Mouse (Mus musculus) intestine, embryonic 15.5 days (tissue): ENCODE results near the gene Sgsm2. TPM values are rescaled to one million over a fixed set of nuclear protein-coding genes. Genes with fewer than 3 reads are reported as not detected.

Experiments
- ATAC-seq: fragments of 200-750 bp; cut with Nextera tagmentation; 2 replicates; pipeline ENCODE4 v1.8.0; 2017; ENCODE audit warnings: moderate TSS enrichment, moderate library complexity
- H3K27ac ChIP-seq: fragments of 300-500 bp; sonication (generic); 2 replicates; pipeline ENCODE4 v1.5.1; 2015; ENCODE audit warnings: mild to moderate bottlenecking, inconsistent platforms
- H3K27me3 ChIP-seq: fragments of 300-500 bp; sonication (generic); replicated peaks from 2 replicates; pipeline ENCODE4 v1.6.1; 2015; ENCODE audit warnings: inconsistent platforms
- H3K36me3 ChIP-seq: fragments of 300-500 bp; sonication (generic); 2 replicates; pipeline ENCODE4 v1.6.1; 2015; ENCODE audit warnings: inconsistent platforms
- H3K4me1 ChIP-seq: fragments of 300-500 bp; sonication (generic); replicated peaks from 2 replicates; pipeline ENCODE4 v1.6.1; 2015; ENCODE audit warnings: inconsistent platforms
- H3K4me2 ChIP-seq: fragments of 300-500 bp; sonication (generic); replicated peaks from 2 replicates; pipeline ENCODE4 v1.6.1; 2015; ENCODE audit warnings: mild to moderate bottlenecking, inconsistent platforms
- H3K4me3 ChIP-seq: fragments of 300-500 bp; sonication (generic); replicated peaks from 2 replicates; pipeline ENCODE4 v1.5.1; 2015; ENCODE audit warnings: inconsistent platforms
- H3K9ac ChIP-seq: fragments of 300-500 bp; sonication (generic); 2 replicates; pipeline ENCODE4 v1.6.1; 2015; ENCODE audit warnings: inconsistent platforms
- H3K9me3 ChIP-seq: fragments of 300-500 bp; sonication (generic); 2 replicates; pipeline ENCODE4 v1.6.1; 2016; ENCODE audit warnings: inconsistent platforms
- WGBS: fragments of 180-500 bp; shearing (Covaris S2); methylation state at CpG from one replicate; pipeline ENCODE4 v1.1.7; 2015; 5-methylcytosine and 5-hydroxymethylcytosine counted together
- polyA plus RNA-seq: library from polyadenylated mRNA; unstranded; fragments of >200 nt; fragmentation: Nextera tagmentation; extraction: Ambion mirVana; gene quantifications from 2 replicates; pipeline ENCODE4 v1.2.1, GENCODE M21; 2015

Sgsm2 gene
- polyA plus RNA-seq, 1 experiment from 2014 or later: 5.1 TPM

DNA sequence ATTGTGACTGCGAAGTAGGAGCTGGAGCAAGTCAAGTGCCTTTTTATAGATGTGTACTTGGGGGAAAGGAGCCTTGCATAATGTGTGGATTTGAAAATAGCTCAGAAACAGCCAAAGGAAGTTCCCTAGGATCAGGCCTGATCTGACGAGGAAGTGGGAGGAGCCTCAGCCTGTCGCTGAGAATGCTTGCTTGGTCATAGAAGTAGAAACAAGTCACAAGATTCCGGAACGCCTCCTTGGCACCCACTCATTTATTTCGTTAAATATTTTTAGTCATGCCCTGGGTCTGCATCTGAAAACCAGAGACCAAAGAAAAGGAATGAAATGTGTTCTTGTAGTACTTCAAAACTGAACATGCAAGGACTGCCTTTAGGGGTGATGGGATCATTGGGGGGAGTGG lies 57.9 kb downstream of the Sgsm2 start:
- H3K9ac ChIP-seq: 0 out of 2 replicates have a peak overlapping the region, but pooled peaks have one; percentile 55

DNA sequence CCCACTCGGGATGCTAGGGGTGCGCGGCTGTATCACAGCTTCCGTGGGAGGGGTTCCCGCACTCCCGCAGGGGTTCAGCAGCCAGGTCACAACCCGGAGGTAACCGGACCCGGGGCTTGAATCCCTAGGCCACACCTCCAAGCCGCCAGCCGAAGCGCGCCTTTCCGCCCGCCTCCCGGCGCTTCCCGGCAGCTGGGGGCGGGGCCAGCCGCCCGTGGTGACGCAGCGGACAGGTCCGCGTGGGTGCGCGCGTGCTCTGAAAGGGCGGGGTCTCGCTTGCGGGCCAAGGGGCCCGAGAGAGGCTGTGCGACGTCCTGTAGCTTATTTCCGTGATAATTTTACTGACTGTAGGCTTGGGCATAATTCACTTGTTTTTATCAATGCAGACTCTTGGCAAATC lies 58.4 kb downstream of the Sgsm2 start:
- Histone ChIP-seq H3K4me2 (peak overlapping the region; percentile 90), H3K4me3 (peak overlapping the region; percentile 54), H3K4me1 (peaks cover 39% of the 10 kb centered on the region), H3K27me3 (no peaks in the 10 kb centered on the region), H3K9ac (peak overlapping the region; percentile 55), H3K36me3 (0 out of 2 replicates have a peak, but pooled peaks cover 7% of the 10 kb centered on the region), H3K9me3 (no peaks in the 10 kb centered on the region), H3K27ac (peak overlapping the region; percentile 96)
- WGBS: under 1% methylated on average over 34 of the region's 35 CpGs
- ATAC-seq: peak; percentile 79

More for the DNA sequence above, 57.9 kb downstream of the Sgsm2 start:
- 40% methylated on average over 6 of the region's 6 CpGs for WGBS
- H3K4me1 ChIP-seq: peaks cover 36% of the 10 kb centered on the region
- H3K27me3 ChIP-seq: no peaks in the 10 kb centered on the region
- no peak for ATAC-seq
- H3K4me3 ChIP-seq: peak overlapping the region; percentile 54
- peak overlapping the region; percentile 90 for H3K4me2 ChIP-seq
- 0 out of 2 replicates have a peak, but pooled peaks cover 7% of the 10 kb centered on the region for H3K36me3 ChIP-seq
- H3K9me3 ChIP-seq: no peaks in the 10 kb centered on the region
- peak overlapping the region; percentile 96 for H3K27ac ChIP-seq

DNA sequence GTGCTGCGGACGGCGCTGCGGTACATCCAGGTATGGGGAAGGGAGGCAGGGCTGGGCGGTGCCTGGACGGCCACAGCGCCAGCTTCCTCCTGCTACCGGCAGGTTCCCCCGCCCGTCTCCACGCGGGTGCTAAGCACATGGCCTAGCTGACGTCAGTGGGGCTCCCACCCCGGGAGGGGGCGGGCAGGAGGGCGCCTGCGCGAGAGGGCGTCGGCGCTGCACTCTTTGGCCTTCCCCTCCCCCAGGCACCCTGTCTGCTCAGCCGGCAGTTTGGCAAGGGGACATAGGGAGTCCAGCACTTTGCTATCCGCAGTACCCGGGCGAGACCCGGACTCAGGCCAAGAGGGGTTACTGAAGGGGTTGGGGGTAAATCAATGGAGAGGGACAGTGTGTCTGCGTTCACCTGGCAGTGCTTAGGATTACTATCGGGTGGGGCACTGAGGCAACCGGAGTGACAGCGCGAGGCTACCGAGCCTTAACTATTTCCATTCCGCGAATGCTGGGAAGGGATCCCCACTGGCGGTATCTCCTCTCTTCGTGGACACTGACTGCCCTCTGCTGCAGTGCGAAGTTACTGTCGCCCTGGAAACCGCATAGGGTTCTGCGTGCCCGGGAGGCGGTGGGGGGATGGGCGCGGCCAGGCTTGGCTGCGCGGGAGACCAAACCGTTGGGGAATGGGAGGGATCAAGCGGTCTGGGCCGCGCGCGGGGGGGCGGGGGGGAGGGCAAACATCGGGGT lies 59.0 kb downstream of the Sgsm2 start:
- H3K4me1 ChIP-seq: peaks cover 39% of the 10 kb centered on the region

GRCm38 (mm10) chr11:74837056-74837693 lies 59.7 kb downstream of the Sgsm2 start:
- ATAC-seq: no peak
- 40% methylated on average over 16 of the region's 16 CpGs for WGBS
- Histone ChIP-seq H3K27ac (peak overlapping the region; percentile 96), H3K4me1 (peaks cover 43% of the 10 kb centered on the region), H3K9ac (peak overlapping the region; percentile 55), H3K4me2 (peak overlapping the region; percentile 90), H3K36me3 (no peaks in the 10 kb centered on the region), H3K4me3 (peak overlapping the region; percentile 54), H3K27me3 (no peaks in the 10 kb centered on the region), H3K9me3 (no peaks in the 10 kb centered on the region)

More for the DNA sequence above, 59.0 kb downstream of the Sgsm2 start:
- Histone ChIP-seq H3K36me3 (0 out of 2 replicates have a peak, but pooled peaks cover 5% of the 10 kb centered on the region), H3K4me2 (peak overlapping the region; percentile 90), H3K27ac (peak overlapping the region; percentile 96), H3K9ac (peak overlapping the region; percentile 55), H3K27me3 (no peaks in the 10 kb centered on the region), H3K4me3 (peak overlapping the region; percentile 54), H3K9me3 (no peaks in the 10 kb centered on the region)
- under 1% methylated on average over 54 of the region's 54 CpGs for WGBS
- peak; percentile 85 for ATAC-seq

GRCm38 (mm10) chr11:74836225-74837055 lies 60.4 kb downstream of the Sgsm2 start:
- no peak overlapping the region for H3K4me3 ChIP-seq
- no peak for ATAC-seq
- no peak overlapping the region for H3K27ac ChIP-seq
- H3K9ac ChIP-seq: no peak overlapping the region
- WGBS: 90% methylated on average over 22 of the region's 22 CpGs
- H3K4me2 ChIP-seq: no peak overlapping the region
- no peaks in the 10 kb centered on the region for H3K9me3 ChIP-seq
- H3K4me1 ChIP-seq: peaks cover 43% of the 10 kb centered on the region
- no peaks in the 10 kb centered on the region for H3K27me3 ChIP-seq
- no peaks in the 10 kb centered on the region for H3K36me3 ChIP-seq

GRCm38 (mm10) chr11:74835593-74836224 lies 61.2 kb downstream of the Sgsm2 start:
- H3K9me3 ChIP-seq: no peaks in the 10 kb centered on the region
- no peaks in the 10 kb centered on the region for H3K36me3 ChIP-seq
- 91% methylated on average over 6 of the region's 6 CpGs for WGBS
- H3K27ac ChIP-seq: no peak overlapping the region
- ATAC-seq: no peak
- H3K27me3 ChIP-seq: no peaks in the 10 kb centered on the region
- peaks cover 43% of the 10 kb centered on the region for H3K4me1 ChIP-seq
- H3K4me2 ChIP-seq: no peak overlapping the region
- H3K9ac ChIP-seq: peak overlapping the region; percentile 8; the same call in 1 of the 2 replicates
- no peak overlapping the region for H3K4me3 ChIP-seq

GRCm38 (mm10) chr11:74834650-74835277 lies 62.1 kb downstream of the Sgsm2 start:
- Histone ChIP-seq H3K9ac (0 out of 2 replicates have a peak overlapping the region, but pooled peaks have one; percentile 6), H3K4me3 (no peak overlapping the region), H3K36me3 (no peaks in the 10 kb centered on the region), H3K4me2 (0 out of 2 replicates have a peak overlapping the region, but pooled peaks have one; percentile 9), H3K27me3 (no peaks in the 10 kb centered on the region), H3K4me1 (peaks cover 43% of the 10 kb centered on the region), H3K9me3 (no peaks in the 10 kb centered on the region), H3K27ac (peak overlapping the region; percentile 80)
- ATAC-seq: no peak
- 44% methylated on average over 5 of the region's 5 CpGs for WGBS

- Histone ChIP-seq H3K9ac (0 out of 2 replicates have a peak overlapping the region, but pooled peaks have one; percentile 6), H3K27ac (peak overlapping the region; percentile 80), H3K36me3 (no peaks in the 10 kb centered on the region), H3K4me2 (no peak overlapping the region), H3K4me1 (peaks cover 45% of the 10 kb centered on the region), H3K27me3 (no peaks in the 10 kb centered on the region), H3K9me3 (no peaks in the 10 kb centered on the region), H3K4me3 (no peak overlapping the region)
- 68% methylated on average over 1 of the region's 1 CpGs for WGBS
- ATAC-seq: no peak
These were observed 62.6 kb downstream of the Sgsm2 start for GRCm38 (mm10) chr11:74834359-74834638.

- ATAC-seq: no peak
- no peaks in the 10 kb centered on the region for H3K36me3 ChIP-seq
- H3K4me1 ChIP-seq: peaks cover 46% of the 10 kb centered on the region
- peak overlapping the region; percentile 73; the same call in 1 of the 2 replicates for H3K9ac ChIP-seq
- no peaks in the 10 kb centered on the region for H3K9me3 ChIP-seq
- 79% methylated on average over 8 of the region's 8 CpGs for WGBS
- 0 out of 2 replicates have a peak overlapping the region, but pooled peaks have one; percentile 96 for H3K27ac ChIP-seq
- peak overlapping the region; percentile 87 for H3K4me2 ChIP-seq
- no peaks in the 10 kb centered on the region for H3K27me3 ChIP-seq
- H3K4me3 ChIP-seq: no peak overlapping the region
These were observed 63.1 kb downstream of the Sgsm2 start for GRCm38 (mm10) chr11:74833536-74834358.

- ATAC-seq: peak; percentile 1; the same call in 1 of the 2 replicates
- no peaks in the 10 kb centered on the region for H3K36me3 ChIP-seq
These were observed 64.2 kb downstream of the Sgsm2 start for GRCm38 (mm10) chr11:74832503-74833143.

More at GRCm38 (mm10) chr11:74832503-74833143, 64.2 kb downstream of the Sgsm2 start:
- no peaks in the 10 kb centered on the region for H3K27me3 ChIP-seq
- peak overlapping the region; percentile 73 for H3K4me3 ChIP-seq
- peaks cover 50% of the 10 kb centered on the region for H3K4me1 ChIP-seq
- peak overlapping the region; percentile 87 for H3K4me2 ChIP-seq
- no peaks in the 10 kb centered on the region for H3K9me3 ChIP-seq
- peak overlapping the region; percentile 96 for H3K27ac ChIP-seq
- 1% methylated on average over 26 of the region's 26 CpGs for WGBS
- peak overlapping the region; percentile 73 for H3K9ac ChIP-seq
